Mouse (Mus musculus) E14TG2a.4 (cell line): Measurements from ENCODE around the gene Nr4a1.

Experiments
- CTCF ChIP-seq: conservative IDR thresholded peaks from 2 replicates; pipeline ENCODE4 v1.5.1; 2014; ENCODE audit warnings: low read length
- POU5F1 ChIP-seq: IDR thresholded peaks from 2 replicates; pipeline ENCODE4 v1.6.1; 2014; ENCODE audit warnings: low read length, borderline replicate concordance

- no peak for TF ChIP-seq CTCF
- TF ChIP-seq POU5F1 = no peak
These were observed 5.9 kb downstream of the Nr4a1 start for GRCm38 (mm10) chr15:101259922-101260321.
